Mouse (Mus musculus) spleen, adult 2 months (tissue): ENCODE results near the gene Zmynd8.

Experiments
- CTCF ChIP-seq: fragments of 200-500 bp; IDR thresholded peaks from 2 replicates; pipeline ENCODE4 v1.5.1; 2011; ENCODE audit warnings: mild to moderate bottlenecking, inconsistent platforms; ENCODE audit not compliant: insufficient read depth, insufficient read length, insufficient replicate concordance; ENCODE audit errors: extremely low read depth
- POLR2A ChIP-seq: fragments of 200-500 bp; IDR thresholded peaks from 2 replicates; pipeline ENCODE4 v1.6.1; 2011; ENCODE audit warnings: low read depth, low read length, inconsistent platforms

DNA sequence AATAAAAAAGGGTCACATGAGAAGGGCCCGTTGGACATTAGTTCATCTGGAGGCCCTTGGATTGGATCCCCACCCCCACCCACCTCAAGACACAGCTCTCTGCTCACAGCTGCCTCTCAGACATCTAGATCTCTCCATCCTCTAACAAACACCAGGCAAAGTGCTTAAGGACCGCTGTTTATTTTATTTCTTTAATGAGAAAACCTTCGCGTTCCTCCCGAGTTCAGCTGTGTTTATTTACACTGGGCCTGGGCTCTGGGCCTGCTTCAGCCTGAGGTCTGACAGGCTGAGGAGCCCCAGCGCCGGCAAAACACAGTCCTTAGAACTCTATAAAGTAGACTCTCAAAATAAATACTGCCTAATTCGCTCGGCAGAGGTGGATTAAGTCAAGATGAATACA, 157.8 kb downstream of the Zmynd8 start:
- TF ChIP-seq CTCF (no peak), POLR2A (no peak)
